Comparison of ENCODE assay signal across 29 mouse cellular contexts in genomic region chr3:35990715-35991114, GRCm38 (mm10). TPM values are rescaled to one million over a fixed set of nuclear protein-coding genes. Genes with fewer than 3 reads are reported as not detected.
DNase-seq lines count a peak whose midpoint lies in the region; ATAC-seq and TF ChIP-seq lines count a peak whose summit lies in the region.
"Had no signal": no experiment of that assay in that cellular context is flagged by ENCODE, and none has a peak within 500 bp of the region (broad histone marks: within the 10 kb centered on the region; RNA-seq: fewer than 3 reads in every experiment).

No protein-coding gene starts in this region.

- no peaks in the 10 kb centered on the region for H3K4me1 ChIP-seq in kidney, adult 2 months (ENCODE audit: control insufficient read depth, insufficient read depth, low read length)
- H3K4me1 ChIP-seq: embryonic facial prominence, embryonic 10.5 days; embryonic facial prominence, embryonic 13.5 days; forebrain, embryonic 15.5 days; hindbrain, embryonic 10.5 days; hindbrain, embryonic 13.5 days; intestine, embryonic 15.5 days had no signal

- no peak overlapping the region for H3K4me3 ChIP-seq in kidney, adult 2 months (ENCODE audit: insufficient read depth, low read depth, low read length)
- H3K4me3 ChIP-seq: embryonic facial prominence, embryonic 10.5 days; embryonic facial prominence, embryonic 13.5 days; erythroblast, embryonic 14.5 days; forebrain, embryonic 12.5 days; forebrain, embryonic 15.5 days; heart, embryonic 12.5 days; heart, embryonic 15.5 days; hindbrain, embryonic 10.5 days; hindbrain, embryonic 13.5 days; intestine, embryonic 15.5 days had no signal

- WGBS in kidney, adult 2 months, result 94% methylated on average over 7 of the region's 7 CpGs

- no peak overlapping the region for H3K27ac ChIP-seq in kidney, adult 2 months (ENCODE audit: insufficient read depth, low read depth, low read length)
- H3K27ac ChIP-seq: embryonic facial prominence, embryonic 10.5 days; embryonic facial prominence, embryonic 13.5 days; forebrain, embryonic 12.5 days; forebrain, embryonic 15.5 days; heart, embryonic 15.5 days; hindbrain, embryonic 10.5 days; hindbrain, embryonic 13.5 days; intestine, embryonic 15.5 days had no signal

- H3K36me3 ChIP-seq in kidney, adult 2 months (ENCODE audit: control insufficient read depth, insufficient read depth, low read length), result peaks cover 8% of the 10 kb centered on the region

- no peak for ATAC-seq in granulocyte monocyte progenitor cell, adult 5-6 weeks (replicated peaks; ENCODE audit: poor library complexity, severe bottlenecking)
- ATAC-seq: CD4-positive, CD25-positive, alpha-beta regulatory T cell, adult 4 months; forebrain, embryonic 15.5 days; hindbrain, embryonic 16.5 days; intestine, embryonic 15.5 days had no signal

- DNase-seq in adipocyte (ENCODE audit: low spot score), result peak; percentile 46
- DNase-seq in adrenal gland, adult 8-10 months, result peak; percentile 38
- DNase-seq in adrenal gland, postnatal 25 days, result peak; percentile 56
- no peak for DNase-seq in kidney, adult 2 months
- no peak for DNase-seq in right cerebral cortex, adult 2 months (ENCODE audit: low spot score in 2 of 2)
- DNase-seq: cerebellum, adult 11-12 months; cerebellum, adult 8-10 months; cerebellum, postnatal 10 days; cerebellum, postnatal 36 days; embryo, embryonic 11 days; gastrocnemius, postnatal 10 days; gastrocnemius, postnatal 36 days; heart, adult 18-20 months; heart, postnatal 10 days; heart, postnatal 36 days; kidney, adult 11 months had no signal

- TF ChIP-seq CTCF in kidney, adult 2 months (conservative IDR thresholded peaks at IDR 0.05; ENCODE audit: insufficient read depth, insufficient read length, low read depth, low read length), result no peak

- H3K27me3 ChIP-seq in kidney, adult 2 months (replicated peaks; ENCODE audit: control insufficient read depth, insufficient read depth, low read length), result no peaks in the 10 kb centered on the region
- H3K27me3 ChIP-seq: embryonic facial prominence, embryonic 13.5 days; forebrain, embryonic 12.5 days; forebrain, embryonic 15.5 days; heart, embryonic 12.5 days; heart, embryonic 15.5 days; hindbrain, embryonic 13.5 days; intestine, embryonic 15.5 days had no signal

- no peak for TF ChIP-seq POLR2A in kidney, adult 2 months (IDR thresholded peaks at IDR 0.05; ENCODE audit: low read depth, low read length)

RNA-seq across cellular contexts. Expression of gene Mccc1, which starts 9.8 kb away (rescaled TPM):
- total RNA-seq in adrenal gland, adult 8-10 months (2022), result 100 to 1,000 TPM in 2 of 4 experiments, 10 to 100 TPM in 2; 86.4 to 114 (median 101) TPM
- 111 and 116 TPM in 2 replicates for total RNA-seq in adrenal gland, postnatal 25 days (2021)
- total RNA-seq in granulocyte monocyte progenitor cell, adult 5-6 weeks (2014; fragmentation: Nextera tagmentation), result 19.2 and 34.4 TPM in 2 replicates
- total RNA-seq in granulocyte monocyte progenitor cell, adult 5-6 weeks (2017), result 13.0 and 20.1 TPM in 2 replicates
- 73.3 and 73.7 TPM in 2 replicates for polyA plus RNA-seq in kidney, adult 2 months (2012; rRNA removed)

RNA-seq across cellular contexts. Expression of gene Dcun1d1, which starts 53.5 kb away (rescaled TPM):
- total RNA-seq in adrenal gland, adult 8-10 months (2022), result 10 to 100 TPM; 74.5 to 85.3 (median 77.8) TPM
- 75.1 and 76.7 TPM in 2 replicates for total RNA-seq in adrenal gland, postnatal 25 days (2021)
- total RNA-seq in granulocyte monocyte progenitor cell, adult 5-6 weeks (2014; fragmentation: Nextera tagmentation), result 90.1 and 111 TPM in 2 replicates
- 221 and 228 TPM in 2 replicates for total RNA-seq in granulocyte monocyte progenitor cell, adult 5-6 weeks (2017)
- 8.2 and 11.9 TPM in 2 replicates for polyA plus RNA-seq in kidney, adult 2 months (2012; rRNA removed)

Comparison
In these comparisons a context has a peak if more than half of its experiments do, and no peak if none do; other contexts are left out.
1. DNase-seq: peak in adipocyte (single experiment), adrenal gland, adult 8-10 months (single experiment) and adrenal gland, postnatal 25 days (single experiment); none in kidney, adult 2 months (single experiment) and right cerebral cortex, adult 2 months (0 of 2).